Mouse (Mus musculus): ENCODE measurements around the gene Chst11. TPM values are rescaled to one million over a fixed set of nuclear protein-coding genes. Genes with fewer than 3 reads are reported as not detected.

Chst11 gene
- polyA plus RNA-seq, 1 experiment from 2014 or later, result 4.4 TPM

- no peaks in the 10 kb centered on the region for H3K9me3 ChIP-seq (ENCODE audit: control insufficient read depth, low read length)
- WGBS, result 61% methylated on average over 15 of the region's 15 CpGs
- no peak overlapping the region for H3K9ac ChIP-seq (ENCODE audit: low read depth, low read length)
- H3K27me3 ChIP-seq (replicated peaks; ENCODE audit: control insufficient read depth, insufficient read depth, low read length), result no peaks in the 10 kb centered on the region
- H3K36me3 ChIP-seq (ENCODE audit: control insufficient read depth, insufficient read depth, low read length), result no peaks in the 10 kb centered on the region
- H3K4me2 ChIP-seq (ENCODE audit: low read depth, low read length), result no peak overlapping the region
- H3K4me3 ChIP-seq (ENCODE audit: low read depth, low read length), result no peak overlapping the region
- H3K27ac ChIP-seq (replicated peaks; ENCODE audit: low read depth, low read length), result no peak overlapping the region
- no peak for DNase-seq (ENCODE audit: low spot score)
- H3K4me1 ChIP-seq (ENCODE audit: control insufficient read depth, insufficient read depth, low read length), result peaks cover 22% of the 10 kb centered on the region
- 0 out of 2 replicates have a peak, but pooled peaks have one; percentile 12 for ATAC-seq (ENCODE audit: low read depth)
Measured at GRCm38 (mm10) chr10:83181831-83182572, 196.7 kb downstream of the Chst11 start.

DNA sequence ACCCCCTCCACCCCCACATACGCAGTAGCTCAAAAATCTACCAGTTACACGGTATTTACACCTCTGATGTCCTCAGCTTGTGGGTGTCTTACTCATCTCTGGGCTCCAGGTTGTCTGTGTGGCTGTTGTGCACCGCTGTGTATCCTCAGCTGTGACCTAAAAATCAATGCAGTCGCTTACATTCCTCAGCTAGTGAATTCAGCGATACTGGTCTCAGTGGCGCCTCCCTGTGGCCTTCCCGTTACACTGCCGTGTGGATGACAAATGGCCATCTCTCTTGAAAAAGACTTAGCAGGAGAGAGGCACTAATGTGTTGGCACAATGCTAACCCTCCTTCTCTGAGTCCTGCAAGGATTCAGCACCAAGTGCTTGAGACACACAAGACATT is 197.3 kb downstream of the Chst11 start:
- Histone ChIP-seq H3K4me1 (ENCODE audit: control insufficient read depth, insufficient read depth, low read length) (peaks cover 25% of the 10 kb centered on the region), H3K4me2 (ENCODE audit: low read depth, low read length) (no peak overlapping the region), H3K27ac (replicated peaks; ENCODE audit: low read depth, low read length) (no peak overlapping the region), H3K36me3 (ENCODE audit: control insufficient read depth, insufficient read depth, low read length) (no peaks in the 10 kb centered on the region), H3K9me3 (ENCODE audit: control insufficient read depth, low read length) (no peaks in the 10 kb centered on the region), H3K4me3 (ENCODE audit: low read depth, low read length) (no peak overlapping the region), H3K9ac (ENCODE audit: low read depth, low read length) (no peak overlapping the region), H3K27me3 (replicated peaks; ENCODE audit: control insufficient read depth, insufficient read depth, low read length) (no peaks in the 10 kb centered on the region)
- DNase-seq (ENCODE audit: low spot score) (peak; percentile 65), ATAC-seq (ENCODE audit: low read depth) (no peak)
- WGBS, result 26% methylated on average over 8 of the region's 8 CpGs

GRCm38 (mm10) chr10:83183634-83184479 is 198.6 kb downstream of the Chst11 start:
- Histone ChIP-seq H3K36me3 (ENCODE audit: control insufficient read depth, insufficient read depth, low read length) (no peaks in the 10 kb centered on the region), H3K27ac (replicated peaks; ENCODE audit: low read depth, low read length) (no peak overlapping the region; the same call in 1 of the 2 replicates), H3K4me1 (ENCODE audit: control insufficient read depth, insufficient read depth, low read length) (peaks cover 25% of the 10 kb centered on the region), H3K4me3 (ENCODE audit: low read depth, low read length) (no peak overlapping the region), H3K4me2 (ENCODE audit: low read depth, low read length) (no peak overlapping the region), H3K27me3 (replicated peaks; ENCODE audit: control insufficient read depth, insufficient read depth, low read length) (no peaks in the 10 kb centered on the region), H3K9me3 (ENCODE audit: control insufficient read depth, low read length) (no peaks in the 10 kb centered on the region), H3K9ac (ENCODE audit: low read depth, low read length) (no peak overlapping the region)
- DNase-seq (ENCODE audit: low spot score) (no peak), ATAC-seq (ENCODE audit: low read depth) (no peak)
- WGBS, result 36% methylated on average over 12 of the region's 12 CpGs

- no peak overlapping the region; the same call in 1 of the 2 replicates for H3K27ac ChIP-seq (replicated peaks; ENCODE audit: low read depth, low read length)
- H3K4me1 ChIP-seq (ENCODE audit: control insufficient read depth, insufficient read depth, low read length), result peaks cover 25% of the 10 kb centered on the region
- no peaks in the 10 kb centered on the region for H3K36me3 ChIP-seq (ENCODE audit: control insufficient read depth, insufficient read depth, low read length)
- H3K4me3 ChIP-seq (ENCODE audit: low read depth, low read length), result no peak overlapping the region
- peak; percentile 37 for DNase-seq (ENCODE audit: low spot score)
- no peak overlapping the region for H3K9ac ChIP-seq (ENCODE audit: low read depth, low read length)
- WGBS, result 40% methylated on average over 7 of the region's 7 CpGs
- H3K4me2 ChIP-seq (ENCODE audit: low read depth, low read length), result no peak overlapping the region
- no peak for ATAC-seq (ENCODE audit: low read depth)
- H3K9me3 ChIP-seq (ENCODE audit: control insufficient read depth, low read length), result no peaks in the 10 kb centered on the region
- no peaks in the 10 kb centered on the region for H3K27me3 ChIP-seq (replicated peaks; ENCODE audit: control insufficient read depth, insufficient read depth, low read length)
Measured at GRCm38 (mm10) chr10:83184480-83185069, 199.3 kb downstream of the Chst11 start.

GRCm38 (mm10) chr10:83185121-83185520 is 199.8 kb downstream of the Chst11 start:
- Histone ChIP-seq H3K36me3 (ENCODE audit: control insufficient read depth, insufficient read depth, low read length) (no peaks in the 10 kb centered on the region), H3K4me3 (ENCODE audit: low read depth, low read length) (no peak overlapping the region), H3K9me3 (ENCODE audit: control insufficient read depth, low read length) (no peaks in the 10 kb centered on the region), H3K4me2 (ENCODE audit: low read depth, low read length) (no peak overlapping the region), H3K27me3 (replicated peaks; ENCODE audit: control insufficient read depth, insufficient read depth, low read length) (no peaks in the 10 kb centered on the region), H3K27ac (replicated peaks; ENCODE audit: low read depth, low read length) (no peak overlapping the region), H3K4me1 (ENCODE audit: control insufficient read depth, insufficient read depth, low read length) (peaks cover 25% of the 10 kb centered on the region), H3K9ac (ENCODE audit: low read depth, low read length) (no peak overlapping the region)
- no peak for ATAC-seq (ENCODE audit: low read depth)
- no peak for DNase-seq (ENCODE audit: low spot score)
- WGBS, result 89% methylated on average over 6 of the region's 6 CpGs

- Histone ChIP-seq H3K4me1 (ENCODE audit: control insufficient read depth, insufficient read depth, low read length) (peaks cover 25% of the 10 kb centered on the region), H3K36me3 (ENCODE audit: control insufficient read depth, insufficient read depth, low read length) (0 out of 2 replicates have a peak, but pooled peaks cover 3% of the 10 kb centered on the region), H3K4me2 (ENCODE audit: low read depth, low read length) (no peak overlapping the region), H3K4me3 (ENCODE audit: low read depth, low read length) (no peak overlapping the region), H3K9ac (ENCODE audit: low read depth, low read length) (no peak overlapping the region), H3K27ac (replicated peaks; ENCODE audit: low read depth, low read length) (no peak overlapping the region), H3K9me3 (ENCODE audit: control insufficient read depth, low read length) (no peaks in the 10 kb centered on the region), H3K27me3 (replicated peaks; ENCODE audit: control insufficient read depth, insufficient read depth, low read length) (no peaks in the 10 kb centered on the region)
- no peak for DNase-seq (ENCODE audit: low spot score)
- WGBS, result 73% methylated on average over 8 of the region's 8 CpGs
- ATAC-seq (ENCODE audit: low read depth), result no peak
Measured at GRCm38 (mm10) chr10:83186167-83186566, 200.9 kb downstream of the Chst11 start.

DNA sequence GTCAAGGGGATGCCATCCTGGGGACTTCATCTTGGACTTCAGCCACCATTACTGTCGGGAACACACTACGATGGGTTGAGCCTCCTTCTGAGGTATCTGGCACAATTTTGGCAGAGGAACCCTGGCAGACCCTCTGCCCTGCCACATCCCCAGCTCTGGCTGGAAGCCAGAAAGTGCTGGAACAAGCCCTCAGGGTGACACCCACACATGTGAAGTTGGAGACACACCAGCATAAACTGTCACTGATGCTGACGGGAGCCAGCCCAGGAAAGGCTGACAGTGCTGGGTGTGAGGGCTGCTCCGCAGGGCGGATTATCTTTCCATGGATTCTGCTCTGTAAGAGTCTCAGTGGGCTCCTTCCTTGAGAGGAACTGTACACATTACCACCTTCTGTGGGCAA is 201.7 kb downstream of the Chst11 start:
- H3K4me2 ChIP-seq (ENCODE audit: low read depth, low read length), result no peak overlapping the region
- no peak overlapping the region for H3K27ac ChIP-seq (replicated peaks; ENCODE audit: low read depth, low read length)
- WGBS, result 46% methylated on average over 5 of the region's 5 CpGs
- no peak overlapping the region for H3K9ac ChIP-seq (ENCODE audit: low read depth, low read length)
- DNase-seq (ENCODE audit: low spot score), result peak; percentile 41
- peaks cover 25% of the 10 kb centered on the region for H3K4me1 ChIP-seq (ENCODE audit: control insufficient read depth, insufficient read depth, low read length)
- H3K36me3 ChIP-seq (ENCODE audit: control insufficient read depth, insufficient read depth, low read length), result 0 out of 2 replicates have a peak, but pooled peaks cover 8% of the 10 kb centered on the region
- no peak for ATAC-seq (ENCODE audit: low read depth)
- H3K27me3 ChIP-seq (replicated peaks; ENCODE audit: control insufficient read depth, insufficient read depth, low read length), result no peaks in the 10 kb centered on the region
- no peak overlapping the region for H3K4me3 ChIP-seq (ENCODE audit: low read depth, low read length)
- H3K9me3 ChIP-seq (ENCODE audit: control insufficient read depth, low read length), result no peaks in the 10 kb centered on the region

GRCm38 (mm10) chr10:83189071-83189470 is 203.8 kb downstream of the Chst11 start:
- no peak overlapping the region for H3K4me3 ChIP-seq (ENCODE audit: low read depth, low read length)
- no peaks in the 10 kb centered on the region for H3K9me3 ChIP-seq (ENCODE audit: control insufficient read depth, low read length)
- DNase-seq (ENCODE audit: low spot score) (no peak), ATAC-seq (ENCODE audit: low read depth) (no peak)
- H3K4me1 ChIP-seq (ENCODE audit: control insufficient read depth, insufficient read depth, low read length), result peaks cover 17% of the 10 kb centered on the region
- H3K36me3 ChIP-seq (ENCODE audit: control insufficient read depth, insufficient read depth, low read length), result 0 out of 2 replicates have a peak, but pooled peaks cover 8% of the 10 kb centered on the region
- H3K9ac ChIP-seq (ENCODE audit: low read depth, low read length), result no peak overlapping the region
- H3K27ac ChIP-seq (replicated peaks; ENCODE audit: low read depth, low read length), result no peak overlapping the region
- H3K27me3 ChIP-seq (replicated peaks; ENCODE audit: control insufficient read depth, insufficient read depth, low read length), result no peaks in the 10 kb centered on the region
- 95% methylated on average over 5 of the region's 5 CpGs for WGBS
- H3K4me2 ChIP-seq (ENCODE audit: low read depth, low read length), result no peak overlapping the region
